Mouse (Mus musculus) hindbrain, embryonic 14.5 days (tissue): ENCODE data around the gene Nnat. TPM values are rescaled to one million over a fixed set of nuclear protein-coding genes. Genes with fewer than 3 reads are reported as not detected.

Experiments used
- ATAC-seq: fragments of 200-750 bp; cut with Nextera tagmentation; 2 replicates; pipeline ENCODE4 v1.8.0; 2017; ENCODE audit warnings: moderate number of reproducible peaks, mild to moderate bottlenecking, moderate TSS enrichment, moderate library complexity; ENCODE audit not compliant: low FRiP score
- DNase-seq: peaks from one replicate; pipeline ENCODE4 v3.0.0-alpha.2; 2015; ENCODE audit warnings: low spot score
- H3K27ac ChIP-seq: fragments of 300-500 bp; sonication (generic); 2 replicates; pipeline ENCODE4 v1.5.1; 2014; ENCODE audit warnings: mild to moderate bottlenecking, moderate library complexity
- H3K27me3 ChIP-seq: fragments of 300-500 bp; sonication (generic); 2 replicates; pipeline ENCODE4 v1.6.1; 2014; ENCODE audit warnings: mild to moderate bottlenecking, low read length, mixed read lengths; ENCODE audit not compliant: control insufficient read depth, insufficient read depth
- H3K36me3 ChIP-seq: fragments of 300-500 bp; sonication (generic); replicated peaks from 2 replicates; pipeline ENCODE4 v1.6.1; 2014; ENCODE audit not compliant: control insufficient read depth, insufficient read depth
- H3K4me1 ChIP-seq: fragments of 300-500 bp; sonication (generic); replicated peaks from 2 replicates; pipeline ENCODE4 v1.6.1; 2014; ENCODE audit warnings: antibody characterized with exemption, low read length, mixed read lengths; ENCODE audit not compliant: control insufficient read depth, insufficient read depth
- H3K4me2 ChIP-seq: fragments of 300-500 bp; sonication (generic); replicated peaks from 2 replicates; pipeline ENCODE4 v1.6.1; 2014; ENCODE audit warnings: mild to moderate bottlenecking, moderate library complexity
- H3K4me3 ChIP-seq: fragments of 300-500 bp; sonication (generic); replicated peaks from 2 replicates; pipeline ENCODE4 v1.5.1; 2014; ENCODE audit warnings: mild to moderate bottlenecking, low read length
- H3K9ac ChIP-seq: fragments of 300-500 bp; sonication (generic); 2 replicates; pipeline ENCODE4 v1.6.1; 2014
- H3K9me3 ChIP-seq: fragments of 300-500 bp; sonication (generic); 2 replicates; pipeline ENCODE4 v1.6.1; 2016; ENCODE audit warnings: low read length; ENCODE audit not compliant: control insufficient read depth
- WGBS: fragments of 180-500 bp; shearing (Covaris S2); extraction: QIAGEN DNeasy Blood & Tissue Kit; methylation state at CpG from one replicate; pipeline ENCODE4 v1.1.7; 2014; 5-methylcytosine and 5-hydroxymethylcytosine counted together
- polyA plus RNA-seq: library from polyadenylated mRNA; unstranded; fragments of >200 nt; fragmentation: Nextera tagmentation; extraction: Ambion mirVana; gene quantifications from 2 replicates; pipeline ENCODE4 v1.2.1, GENCODE M21; 2014

Gene Nnat
- polyA plus RNA-seq, 1 experiment from 2014 or later, result 4,588 TPM

DNA sequence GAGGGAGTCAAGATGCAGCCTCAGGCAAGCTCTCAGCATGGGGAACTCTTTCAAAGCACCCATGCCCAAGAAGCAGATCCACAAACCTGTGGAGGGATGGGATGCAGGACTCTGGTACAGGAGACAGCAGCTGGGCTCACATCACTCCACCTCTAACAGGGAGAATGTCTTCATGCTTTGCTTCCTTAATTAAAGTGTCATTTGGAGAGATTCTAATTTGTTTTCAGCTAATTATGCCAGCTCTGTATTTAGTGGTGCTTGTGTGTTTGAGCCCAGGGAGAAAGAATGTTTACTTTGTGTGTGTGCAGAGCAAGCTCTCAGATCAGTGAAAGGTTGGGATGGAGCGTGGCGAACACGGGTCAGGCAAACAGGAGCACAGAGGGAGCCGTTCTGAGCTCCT is 17.5 kb upstream of the Nnat start:
- Histone ChIP-seq H3K36me3 (peaks cover 7% of the 10 kb centered on the region; the same call in 1 of the 2 replicates), H3K4me1 (peaks cover 64% of the 10 kb centered on the region), H3K4me2 (no peak overlapping the region), H3K27me3 (no peaks in the 10 kb centered on the region), H3K4me3 (no peak overlapping the region), H3K9me3 (no peaks in the 10 kb centered on the region), H3K9ac (no peak overlapping the region), H3K27ac (peak overlapping the region; percentile 63)
- no peak for DNase-seq
- no peak for ATAC-seq
- 45% methylated on average over 4 of the region's 4 CpGs for WGBS

DNA sequence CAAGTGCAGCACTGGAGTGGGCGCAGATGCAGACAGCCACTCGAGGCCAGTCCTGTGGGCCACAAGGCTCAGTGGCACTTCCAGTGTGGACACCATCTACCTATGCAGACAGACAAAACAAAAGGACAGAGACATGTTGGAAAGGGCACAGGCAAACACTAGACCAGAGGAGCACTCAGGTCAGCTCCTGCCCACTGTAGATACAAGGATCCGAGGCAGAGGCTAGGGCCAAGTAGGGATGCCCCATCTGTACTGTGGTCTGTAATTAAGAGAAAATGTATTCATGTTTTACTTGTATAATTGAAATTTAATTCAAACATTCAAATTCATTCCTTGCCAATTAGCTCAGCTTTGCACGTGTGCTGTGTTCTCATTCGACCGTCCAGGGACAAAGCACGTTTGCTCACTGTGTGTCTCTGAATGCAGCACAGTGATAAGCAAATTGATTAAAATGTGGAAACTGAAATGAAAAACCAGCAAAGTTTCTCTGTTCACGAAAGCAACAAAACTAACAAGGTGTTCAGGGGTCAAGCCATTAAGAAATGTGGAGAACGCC is 15.5 kb upstream of the Nnat start:
- Histone ChIP-seq H3K9ac (no peak overlapping the region), H3K4me2 (no peak overlapping the region), H3K27me3 (no peaks in the 10 kb centered on the region), H3K36me3 (peaks cover 23% of the 10 kb centered on the region), H3K4me3 (no peak overlapping the region), H3K4me1 (peaks cover 60% of the 10 kb centered on the region), H3K9me3 (no peaks in the 10 kb centered on the region), H3K27ac (peak overlapping the region; percentile 55)
- no peak for DNase-seq
- ATAC-seq, result no peak
- 38% methylated on average over 9 of the region's 9 CpGs for WGBS

DNA sequence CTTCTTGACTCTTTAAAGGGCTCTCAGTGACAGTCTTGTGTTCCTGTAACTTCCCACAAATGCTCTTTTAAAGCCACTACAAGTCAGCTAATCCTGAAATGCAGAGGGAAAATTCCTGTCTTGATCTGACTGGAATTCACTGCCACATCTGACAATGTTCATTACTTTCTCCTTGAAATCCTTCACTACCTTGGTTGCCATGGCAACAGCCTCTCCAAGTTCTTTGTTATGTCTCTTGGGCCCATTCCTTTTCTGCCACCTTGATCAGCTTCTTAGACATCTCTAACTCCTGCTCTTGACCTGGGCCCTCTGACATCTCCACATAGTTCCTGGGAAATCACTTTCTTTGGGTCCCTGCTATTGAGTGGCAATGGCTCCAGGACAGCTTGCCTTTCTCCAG is 13.2 kb upstream of the Nnat start:
- H3K36me3 ChIP-seq, result peaks cover 24% of the 10 kb centered on the region
- ATAC-seq (no peak), DNase-seq (no peak)
- no peak overlapping the region for H3K4me3 ChIP-seq
- peaks cover 40% of the 10 kb centered on the region for H3K4me1 ChIP-seq
- H3K27me3 ChIP-seq, result no peaks in the 10 kb centered on the region
- no peaks in the 10 kb centered on the region for H3K9me3 ChIP-seq
- H3K27ac ChIP-seq, result peak overlapping the region; percentile 47
- no peak overlapping the region for H3K4me2 ChIP-seq
- no peak overlapping the region for H3K9ac ChIP-seq

DNA sequence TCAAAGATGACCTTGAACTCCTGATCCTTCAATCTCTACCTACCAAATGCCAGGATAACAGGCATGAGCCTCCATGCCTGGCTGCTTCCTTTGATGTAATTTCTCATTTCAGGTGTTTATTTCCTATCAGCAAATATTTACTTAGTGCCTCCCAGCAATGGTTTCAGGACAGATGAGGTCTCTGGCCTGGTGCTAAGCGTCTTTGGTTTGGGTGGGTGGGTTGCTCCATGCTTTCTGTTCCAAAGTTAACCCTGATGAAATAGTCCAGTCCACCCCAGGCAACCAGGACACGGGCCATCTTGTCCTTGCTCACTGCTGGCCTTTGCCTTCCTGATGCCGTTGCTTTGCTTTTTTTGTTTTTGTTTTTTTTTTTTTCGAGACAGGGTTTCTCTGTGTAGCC is 9.6 kb upstream of the Nnat start:
- Histone ChIP-seq H3K4me2 (no peak overlapping the region), H3K27ac (no peak overlapping the region), H3K27me3 (no peaks in the 10 kb centered on the region), H3K4me1 (peaks cover 15% of the 10 kb centered on the region), H3K36me3 (peaks cover 17% of the 10 kb centered on the region), H3K9ac (no peak overlapping the region), H3K9me3 (no peaks in the 10 kb centered on the region), H3K4me3 (no peak overlapping the region)
- DNase-seq (no peak), ATAC-seq (no peak)
- 84% methylated on average over 4 of the region's 4 CpGs for WGBS

- DNase-seq (no peak), ATAC-seq (no peak)
- no peak overlapping the region for H3K27ac ChIP-seq
- H3K36me3 ChIP-seq, result peaks cover 34% of the 10 kb centered on the region
- 68% methylated on average over 10 of the region's 10 CpGs for WGBS
- no peak overlapping the region for H3K4me3 ChIP-seq
- H3K9me3 ChIP-seq, result no peaks in the 10 kb centered on the region
- H3K9ac ChIP-seq, result no peak overlapping the region
- peaks cover 4% of the 10 kb centered on the region; the same call in 1 of the 2 replicates for H3K4me1 ChIP-seq
- H3K27me3 ChIP-seq, result no peaks in the 10 kb centered on the region
- H3K4me2 ChIP-seq, result no peak overlapping the region
Measured at GRCm38 (mm10) chr2:157552158-157552886, 7.6 kb upstream of the Nnat start.

- no peak for DNase-seq
- no peak overlapping the region for H3K4me2 ChIP-seq
- H3K4me3 ChIP-seq, result no peak overlapping the region
- peaks cover 29% of the 10 kb centered on the region for H3K36me3 ChIP-seq
- no peak overlapping the region for H3K27ac ChIP-seq
- no peak for ATAC-seq
- 75% methylated on average over 5 of the region's 5 CpGs for WGBS
- H3K4me1 ChIP-seq, result peaks cover 4% of the 10 kb centered on the region; the same call in 1 of the 2 replicates
- H3K9me3 ChIP-seq, result peaks cover 27% of the 10 kb centered on the region
- H3K27me3 ChIP-seq, result no peaks in the 10 kb centered on the region
- no peak overlapping the region for H3K9ac ChIP-seq
Measured at GRCm38 (mm10) chr2:157556074-157556698, 3.7 kb upstream of the Nnat start.

GRCm38 (mm10) chr2:157558051-157558450 is 1.8 kb upstream of the Nnat start:
- Histone ChIP-seq H3K9ac (no peak overlapping the region), H3K9me3 (peaks cover 42% of the 10 kb centered on the region), H3K4me2 (no peak overlapping the region), H3K36me3 (peaks cover 41% of the 10 kb centered on the region), H3K27ac (no peak overlapping the region), H3K27me3 (no peaks in the 10 kb centered on the region), H3K4me1 (peaks cover 4% of the 10 kb centered on the region; the same call in 1 of the 2 replicates), H3K4me3 (no peak overlapping the region)
- DNase-seq (no peak), ATAC-seq (no peak)
- 61% methylated on average over 9 of the region's 9 CpGs for WGBS

DNA sequence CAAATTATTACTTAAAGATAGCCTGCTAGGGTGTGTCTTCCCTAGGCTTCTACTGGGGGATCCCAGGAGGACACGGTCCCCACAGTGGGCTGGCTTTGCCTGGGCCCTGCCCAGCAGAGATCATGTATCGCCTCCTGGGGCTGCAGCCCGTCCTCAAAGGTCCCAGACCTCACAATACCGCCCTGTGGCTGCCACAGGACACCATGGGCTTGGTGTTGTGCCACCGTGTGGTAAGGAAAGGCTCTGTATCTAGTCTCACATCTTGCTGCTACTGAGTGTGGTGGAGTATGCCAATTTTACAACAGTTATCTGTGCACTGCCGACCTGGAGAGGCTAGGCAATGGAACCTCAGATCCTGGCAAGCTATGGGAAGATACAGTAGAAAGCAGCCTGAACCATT is 1.4 kb upstream of the Nnat start:
- Histone ChIP-seq H3K9ac (no peak overlapping the region), H3K4me2 (peak overlapping the region; percentile 74), H3K9me3 (peaks cover 42% of the 10 kb centered on the region), H3K27me3 (no peaks in the 10 kb centered on the region), H3K4me1 (peaks cover 5% of the 10 kb centered on the region; the same call in 1 of the 2 replicates), H3K27ac (peak overlapping the region; percentile 79), H3K36me3 (peaks cover 45% of the 10 kb centered on the region), H3K4me3 (no peak overlapping the region)
- no peak for DNase-seq
- ATAC-seq, result no peak
- 42% methylated on average over 6 of the region's 6 CpGs for WGBS

DNA sequence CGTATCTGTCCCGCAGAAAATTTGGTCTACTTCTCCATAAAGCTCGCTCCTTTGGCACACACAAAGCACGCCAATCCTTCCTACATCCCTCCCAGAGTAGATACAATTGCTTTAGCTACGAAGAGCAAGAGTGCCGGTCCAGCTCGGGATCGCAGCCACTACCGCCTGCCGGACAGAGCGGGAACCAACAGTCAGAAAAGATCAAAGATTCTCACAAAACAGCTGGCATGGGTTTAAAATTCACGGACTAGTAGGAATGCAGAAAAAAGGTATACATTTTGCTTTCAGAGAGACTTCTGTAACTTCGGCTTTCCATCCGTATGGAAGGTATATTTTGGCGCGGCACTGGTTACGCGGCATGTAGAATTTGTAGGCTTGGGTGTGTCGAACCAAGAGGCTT is 438 bp upstream of the Nnat start:
- ATAC-seq (no peak), DNase-seq (no peak)
- no peaks in the 10 kb centered on the region for H3K27me3 ChIP-seq
- peaks cover 42% of the 10 kb centered on the region for H3K9me3 ChIP-seq
- H3K9ac ChIP-seq, result peak overlapping the region; percentile 99
- peak overlapping the region; percentile 74 for H3K4me2 ChIP-seq
- 49% methylated on average over 19 of the region's 19 CpGs for WGBS
- peak overlapping the region; percentile 79 for H3K27ac ChIP-seq
- H3K36me3 ChIP-seq, result peaks cover 54% of the 10 kb centered on the region
- peak overlapping the region; percentile 56 for H3K4me3 ChIP-seq
- H3K4me1 ChIP-seq, result peaks cover 12% of the 10 kb centered on the region
